ENCODE assay signal across 10 mouse cellular contexts in genomic region chr13:120313584-120313983, GRCm38 (mm10). TPM values are rescaled to one million over a fixed set of nuclear protein-coding genes. Genes with fewer than 3 reads are reported as not detected.
A peak's percentile ranks its signal among the peaks of the same experiment; 100 is the strongest.
DNase-seq lines count a peak whose midpoint lies in the region; ATAC-seq and TF ChIP-seq lines count a peak whose summit lies in the region.
"Had no signal": no experiment of that assay in that cellular context is flagged by ENCODE, and none has a peak within 500 bp of the region (broad histone marks: within the 10 kb centered on the region; RNA-seq: fewer than 3 reads in every experiment).

No protein-coding gene starts in this region.

- TF ChIP-seq CTCF in lung, postnatal 0 days (IDR thresholded peaks at IDR 0.05), result peak; percentile 60

- 48% methylated on average over 14 of the region's 14 CpGs for WGBS in forebrain, embryonic 14.5 days
- 45% methylated on average over 14 of the region's 14 CpGs for WGBS in forebrain, embryonic 13.5 days
- 24% methylated on average over 14 of the region's 14 CpGs for WGBS in lung, postnatal 0 days

- ATAC-seq in forebrain, embryonic 14.5 days, result no peak
- ATAC-seq in forebrain, embryonic 13.5 days, result no peak
- no peak for ATAC-seq in lung, postnatal 0 days

- no peak overlapping the region for H3K27ac ChIP-seq in forebrain, embryonic 14.5 days (ENCODE audit: low read depth, low read length)
- H3K27ac ChIP-seq in forebrain, embryonic 13.5 days, result no peak overlapping the region
- no peak overlapping the region for H3K27ac ChIP-seq in lung, postnatal 0 days (ENCODE audit: low read length)
- H3K27ac ChIP-seq: embryonic facial prominence, embryonic 12.5 days; macrophage had no signal

- TF ChIP-seq EP300 in lung, postnatal 0 days (IDR thresholded peaks at IDR 0.05), result no peak

- H3K4me1 ChIP-seq in forebrain, embryonic 14.5 days (ENCODE audit: control insufficient read depth, insufficient read depth, low read length), result no peaks in the 10 kb centered on the region
- no peaks in the 10 kb centered on the region for H3K4me1 ChIP-seq in forebrain, embryonic 13.5 days
- H3K4me1 ChIP-seq in lung, postnatal 0 days (ENCODE audit: insufficient read depth, low read depth, low read length), result no peaks in the 10 kb centered on the region
- H3K4me1 ChIP-seq: embryonic facial prominence, embryonic 12.5 days had no signal

- no peaks in the 10 kb centered on the region for H3K9me3 ChIP-seq in forebrain, embryonic 14.5 days (replicated peaks; ENCODE audit: control insufficient read depth, low read length)
- H3K9me3 ChIP-seq in forebrain, embryonic 13.5 days (replicated peaks), result no peaks in the 10 kb centered on the region
- no peaks in the 10 kb centered on the region for H3K9me3 ChIP-seq in lung, postnatal 0 days (ENCODE audit: low read length)
- H3K9me3 ChIP-seq: embryonic facial prominence, embryonic 12.5 days had no signal

- no peak overlapping the region for H3K4me2 ChIP-seq in forebrain, embryonic 14.5 days (ENCODE audit: low read length)
- H3K4me2 ChIP-seq in forebrain, embryonic 13.5 days, result no peak overlapping the region
- H3K4me2 ChIP-seq in lung, postnatal 0 days (replicated peaks; ENCODE audit: low read depth, low read length), result no peak overlapping the region
- H3K4me2 ChIP-seq: embryonic facial prominence, embryonic 12.5 days had no signal

- peak; percentile 5 for DNase-seq in forebrain, embryonic 14.5 days (ENCODE audit: low spot score)
- peak; percentile 15 for DNase-seq in lung, postnatal 0 days (ENCODE audit: low spot score)
- no peak for DNase-seq in lung, postnatal 4 days
- peak; percentile 72 for DNase-seq in induced T-regulatory cell, adult 2 months (ENCODE audit: low read depth)
- DNase-seq in thymus, postnatal 0 days (ENCODE audit: low spot score), result peak; percentile 63
- DNase-seq in urinary bladder, postnatal 4 days (ENCODE audit: low spot score in 2 of 2), result no peak
- DNase-seq in gastrocnemius, adult 18-20 months (ENCODE audit: low spot score), result no peak

- no peak overlapping the region for H3K4me3 ChIP-seq in forebrain, embryonic 14.5 days (ENCODE audit: low read depth, low read length)
- H3K4me3 ChIP-seq in forebrain, embryonic 13.5 days, result no peak overlapping the region
- H3K4me3 ChIP-seq in lung, postnatal 0 days (ENCODE audit: low read depth, low read length), result no peak overlapping the region
- H3K4me3 ChIP-seq: embryonic facial prominence, embryonic 12.5 days had no signal

- H3K36me3 ChIP-seq in forebrain, embryonic 14.5 days (ENCODE audit: control insufficient read depth, insufficient read depth, low read length), result no peaks in the 10 kb centered on the region
- H3K36me3 ChIP-seq in forebrain, embryonic 13.5 days (ENCODE audit: poor library complexity, severe bottlenecking), result no peaks in the 10 kb centered on the region
- H3K36me3 ChIP-seq in lung, postnatal 0 days (ENCODE audit: insufficient read depth, low read length), result no peaks in the 10 kb centered on the region
- H3K36me3 ChIP-seq: embryonic facial prominence, embryonic 12.5 days had no signal

- H3K9ac ChIP-seq in forebrain, embryonic 14.5 days (ENCODE audit: low read length), result no peak overlapping the region
- H3K9ac ChIP-seq in forebrain, embryonic 13.5 days, result no peak overlapping the region
- H3K9ac ChIP-seq in lung, postnatal 0 days (replicated peaks; ENCODE audit: low read depth), result no peak overlapping the region
- H3K9ac ChIP-seq: embryonic facial prominence, embryonic 12.5 days had no signal

- H3K27me3 ChIP-seq in forebrain, embryonic 14.5 days (replicated peaks; ENCODE audit: control insufficient read depth, insufficient read depth, low read length), result no peaks in the 10 kb centered on the region
- no peaks in the 10 kb centered on the region for H3K27me3 ChIP-seq in forebrain, embryonic 13.5 days
- no peaks in the 10 kb centered on the region for H3K27me3 ChIP-seq in lung, postnatal 0 days (replicated peaks; ENCODE audit: insufficient read depth, low read length)

RNA-seq across cellular contexts. Expression of gene Tcstv3, which starts 3.1 kb away (rescaled TPM):
- polyA plus RNA-seq in forebrain, embryonic 14.5 days (2014; fragmentation: Nextera tagmentation; extraction: Ambion mirVana), result not detected in 2 replicates
- not detected in 2 replicates for polyA plus RNA-seq in forebrain, embryonic 13.5 days (2015; fragmentation: Nextera tagmentation; extraction: Ambion mirVana)
- polyA plus RNA-seq in lung, postnatal 0 days (2015; fragmentation: Nextera tagmentation; extraction: Ambion mirVana), result not detected in 2 replicates
- polyA plus RNA-seq in thymus, postnatal 0 days (2015; fragmentation: Nextera tagmentation; extraction: Ambion mirVana), result not detected in 2 replicates
- not detected for total RNA-seq in gastrocnemius, adult 18-20 months (2021)
- polyA plus RNA-seq: embryonic facial prominence, embryonic 12.5 days; macrophage had no signal

RNA-seq across cellular contexts. Expression of gene BC147527, which starts 13.4 kb away (rescaled TPM):
- polyA plus RNA-seq in forebrain, embryonic 14.5 days (2014; fragmentation: Nextera tagmentation; extraction: Ambion mirVana), result 0.23 and 0.33 TPM in 2 replicates
- polyA plus RNA-seq in forebrain, embryonic 13.5 days (2015; fragmentation: Nextera tagmentation; extraction: Ambion mirVana), result not detected in 2 replicates
- 0.36 and 0.46 TPM in 2 replicates for polyA plus RNA-seq in lung, postnatal 0 days (2015; fragmentation: Nextera tagmentation; extraction: Ambion mirVana)
- polyA plus RNA-seq in thymus, postnatal 0 days (2015; fragmentation: Nextera tagmentation; extraction: Ambion mirVana), result 21.9 and 23.9 TPM in 2 replicates
- not detected for total RNA-seq in gastrocnemius, adult 18-20 months (2021)
- polyA plus RNA-seq: embryonic facial prominence, embryonic 12.5 days had no signal

RNA-seq across cellular contexts. Expression of gene AF067061, which starts 50.7 kb away (rescaled TPM):
- not detected in 2 replicates for polyA plus RNA-seq in forebrain, embryonic 14.5 days (2014; fragmentation: Nextera tagmentation; extraction: Ambion mirVana)
- polyA plus RNA-seq in forebrain, embryonic 13.5 days (2015; fragmentation: Nextera tagmentation; extraction: Ambion mirVana), result not detected in 2 replicates
- not detected in 2 replicates for polyA plus RNA-seq in lung, postnatal 0 days (2015; fragmentation: Nextera tagmentation; extraction: Ambion mirVana)
- not detected in 2 replicates for polyA plus RNA-seq in thymus, postnatal 0 days (2015; fragmentation: Nextera tagmentation; extraction: Ambion mirVana)
- total RNA-seq in gastrocnemius, adult 18-20 months (2021), result not detected
- polyA plus RNA-seq: embryonic facial prominence, embryonic 12.5 days; macrophage had no signal

Comparison
In these comparisons a context has a peak if more than half of its experiments do, and no peak if none do; other contexts are left out.
1. DNase-seq: peak in forebrain, embryonic 14.5 days (single experiment), lung, postnatal 0 days (single experiment), induced T-regulatory cell, adult 2 months (single experiment) and thymus, postnatal 0 days (single experiment); none in lung, postnatal 4 days (0 of 2), urinary bladder, postnatal 4 days (0 of 2) and gastrocnemius, adult 18-20 months (single experiment).
2. RNA of gene BC147527, which starts 13.4 kb away (polyA plus RNA-seq): 21.9 to 23.9 TPM in thymus, postnatal 0 days; 0.36 to 0.46 TPM in lung, postnatal 0 days, 0.23 to 0.33 TPM in forebrain, embryonic 14.5 days and not detected in forebrain, embryonic 13.5 days; every median in the first group is over 10 times any median in the second.